Mouse (Mus musculus): ENCODE measurements at regions not wholly inside any gene's neighbourhood (a gene's known extent, or its start where the extent isn't known, plus 50 kb on each side); places are given as distances from the start of the nearest gene placed in this dataset.

DNA sequence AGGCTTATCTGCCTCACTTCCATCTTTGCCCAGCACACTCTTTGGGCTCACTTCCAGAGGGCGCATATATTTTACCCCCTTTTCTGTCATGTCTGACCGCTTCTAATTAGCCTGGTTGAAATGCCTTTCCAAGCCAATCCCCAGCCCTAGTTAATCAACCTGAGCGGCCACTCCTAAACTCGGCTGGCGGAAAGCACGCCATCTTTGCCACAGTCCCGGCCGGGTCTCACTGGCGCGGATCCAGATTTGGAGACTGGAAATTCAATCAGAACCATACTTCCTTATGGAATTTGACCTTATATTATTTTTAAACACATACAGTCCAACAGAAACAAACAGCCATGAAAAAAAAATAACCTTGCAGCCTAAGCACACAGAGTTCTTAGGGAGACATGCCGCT is 94.2 kb downstream of the Tbx4 start:
- no peak for TF ChIP-seq EP300 (optimal IDR thresholded peaks at IDR 0.05)
- TF ChIP-seq CTCF (IDR thresholded peaks at IDR 0.05; ENCODE audit: low read depth): no peak

Data from stomach, postnatal 0 days (tissue).